Mouse (Mus musculus): ENCODE results near the gene Nsun4.

DNA sequence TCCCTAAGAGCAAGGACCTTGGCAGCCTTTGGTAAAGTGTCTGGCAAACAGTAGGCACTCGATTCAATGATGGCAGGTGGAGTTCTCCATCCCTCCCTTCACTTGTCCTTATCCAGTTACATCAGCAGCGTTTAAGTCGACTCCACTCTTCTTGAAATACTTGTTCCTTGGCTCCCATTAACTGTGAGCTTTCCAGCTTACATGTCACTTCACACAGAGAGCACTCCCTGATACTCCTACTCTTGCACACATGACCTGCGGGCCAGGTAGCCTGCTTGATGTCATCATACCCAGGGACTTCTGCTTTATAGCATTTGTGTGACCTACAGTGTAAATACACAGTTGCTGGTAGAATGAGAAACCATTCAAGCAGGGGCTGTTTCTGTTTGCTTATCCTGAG lies 56.9 kb downstream of the Nsun4 start:
- no peak for TF ChIP-seq CTCF (IDR thresholded peaks at IDR 0.05; ENCODE audit: low read depth)
- no peak for TF ChIP-seq EP300 (IDR thresholded peaks at IDR 0.05; ENCODE audit: low read depth)

Data from liver, embryonic 14.5 days (tissue).